Mouse (Mus musculus) ZHBTc4 (cell line): ENCODE results near the gene Dpf1.

Experiments used
- DNase-seq: peaks from one replicate; pipeline ENCODE4 v3.0.0-alpha.2; 2011; ENCODE audit warnings: low read depth, low spot score

Gene Dpf1

DNA sequence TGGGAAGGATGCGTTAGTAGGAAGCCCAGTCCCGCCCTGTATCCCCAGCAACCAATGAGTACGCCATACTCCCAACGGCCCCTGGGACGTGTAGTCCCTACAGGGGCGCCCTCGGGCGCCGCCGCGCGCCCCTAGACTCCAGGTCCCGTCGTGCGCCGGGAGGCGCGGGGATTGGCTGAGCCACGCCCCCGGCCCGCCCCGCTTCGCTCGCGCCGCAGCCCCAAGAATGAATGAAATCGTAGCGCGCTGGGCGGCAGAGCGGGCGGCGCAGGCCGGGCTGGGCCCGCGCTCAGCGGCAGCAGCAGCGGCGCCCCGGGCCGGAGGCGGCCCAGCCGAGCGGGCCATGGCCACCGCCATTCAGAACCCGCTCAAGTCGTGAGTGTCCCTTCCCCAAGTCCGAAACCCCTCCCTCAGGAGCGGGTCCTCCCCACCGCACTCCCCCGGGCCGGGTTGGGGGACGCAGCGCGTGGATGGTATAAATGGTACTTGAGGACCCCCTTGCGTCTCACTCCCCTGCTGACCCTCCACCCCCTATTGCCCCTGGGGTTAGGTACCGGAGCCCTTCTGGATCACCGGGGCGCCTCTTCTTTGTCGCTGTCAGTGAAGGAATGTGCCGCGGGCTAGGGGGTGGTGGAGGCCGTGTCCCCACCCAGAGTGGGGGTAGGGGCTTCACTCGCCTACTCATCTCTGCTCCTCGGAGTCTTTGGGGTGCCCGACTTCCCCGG lies at the start of gene Dpf1:
Gene Dpf1 (plus strand): TSS at position 214 of the 725 bp plus-strand sequence.
- peak; percentile 93 for DNase-seq

DNA sequence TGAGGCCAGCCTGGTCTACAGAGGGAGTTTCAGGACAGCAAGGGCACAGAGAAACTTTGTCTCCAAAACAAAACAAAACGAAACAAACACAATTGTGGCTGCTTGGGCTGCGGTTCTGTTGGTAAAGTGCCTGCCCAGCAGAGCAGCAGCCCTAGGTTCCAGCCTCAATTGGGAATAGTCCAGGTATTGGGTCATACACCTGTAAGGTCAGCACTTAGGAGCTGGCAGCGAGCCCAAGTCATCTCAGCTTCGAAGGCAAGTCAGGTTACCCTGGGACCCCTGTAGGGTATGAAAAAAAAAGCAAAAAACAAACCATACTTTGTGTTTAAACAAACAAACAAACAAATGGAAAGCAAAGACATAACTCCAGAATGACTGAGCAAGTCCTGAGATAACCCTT lies 47.9 kb upstream of the Dpf1 start:
- no peak for DNase-seq

GRCm38 (mm10) chr7:29257368-29257767 lies 46.4 kb upstream of the Dpf1 start:
- DNase-seq, result no peak

DNA sequence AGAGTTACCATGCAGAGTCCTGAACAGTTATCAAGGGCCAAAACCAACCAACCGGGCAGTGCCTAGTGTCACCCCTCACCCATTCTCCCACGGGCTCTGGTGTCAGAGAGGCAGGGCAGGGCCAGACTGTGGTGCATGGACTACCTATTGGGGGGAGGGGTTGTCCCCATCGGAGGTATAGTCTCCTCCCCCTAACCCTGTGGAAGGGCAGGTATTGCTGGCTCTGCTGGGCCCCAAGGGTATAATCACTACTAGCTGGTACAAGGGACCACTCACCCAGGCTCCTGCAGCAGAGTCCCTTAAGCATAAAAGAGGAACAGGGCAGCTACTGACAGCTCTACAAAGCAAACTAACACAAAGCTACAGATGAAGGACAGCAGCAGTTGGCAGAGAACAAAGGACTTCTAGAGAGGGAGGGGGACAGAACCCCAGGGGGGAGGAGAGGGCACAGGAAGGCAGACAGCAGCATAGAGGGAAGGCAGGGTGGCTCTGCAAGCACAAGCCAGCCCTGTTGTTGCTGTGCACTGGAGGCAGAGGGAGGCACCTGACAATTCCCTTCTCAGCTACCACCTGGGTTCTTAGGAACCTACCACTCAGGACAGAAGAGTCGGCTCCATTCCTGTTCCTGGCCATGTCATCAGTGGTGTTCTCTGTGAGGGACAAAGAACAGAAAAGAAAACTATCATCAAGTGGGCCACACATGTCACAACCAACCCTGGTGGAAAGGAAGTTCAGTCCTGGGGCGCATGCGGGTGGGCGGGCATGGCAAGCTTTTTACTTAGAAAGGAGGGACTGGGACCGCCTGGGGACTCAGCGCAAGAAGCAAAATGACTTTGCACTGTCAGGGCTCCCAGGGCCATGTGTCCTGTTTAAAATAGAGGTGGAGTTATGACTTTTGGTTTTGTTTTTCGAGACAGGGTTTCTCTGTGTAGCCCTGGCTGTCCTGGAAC lies 43.7 kb upstream of the Dpf1 start:
- DNase-seq, result no peak

DNA sequence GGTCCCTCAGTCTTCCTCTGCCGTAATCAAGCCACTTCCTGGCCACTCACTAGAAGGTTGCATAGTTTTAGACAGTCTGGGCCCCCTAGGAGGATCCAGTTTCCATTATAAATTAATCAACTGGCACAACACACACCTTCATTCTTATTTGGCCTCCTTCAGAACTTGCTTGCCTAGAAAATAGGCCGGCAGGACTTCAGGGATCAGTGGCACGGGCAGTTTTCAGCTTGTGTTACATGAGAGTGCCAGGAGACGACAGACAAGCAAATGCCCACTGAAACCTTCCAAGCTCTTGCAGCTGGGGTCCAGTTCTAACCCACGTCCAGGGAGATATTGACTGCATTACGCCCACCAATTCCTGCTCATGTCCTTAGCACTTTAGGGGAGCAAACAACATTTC lies 41.6 kb upstream of the Dpf1 start:
- no peak for DNase-seq

- no peak for DNase-seq
These were observed 39.9 kb upstream of the Dpf1 start for GRCm38 (mm10) chr7:29263831-29264230.

- no peak for DNase-seq
These were observed 38.1 kb upstream of the Dpf1 start for GRCm38 (mm10) chr7:29265636-29266035.

- DNase-seq, result no peak
These were observed 36.8 kb upstream of the Dpf1 start for GRCm38 (mm10) chr7:29266931-29267330.

DNA sequence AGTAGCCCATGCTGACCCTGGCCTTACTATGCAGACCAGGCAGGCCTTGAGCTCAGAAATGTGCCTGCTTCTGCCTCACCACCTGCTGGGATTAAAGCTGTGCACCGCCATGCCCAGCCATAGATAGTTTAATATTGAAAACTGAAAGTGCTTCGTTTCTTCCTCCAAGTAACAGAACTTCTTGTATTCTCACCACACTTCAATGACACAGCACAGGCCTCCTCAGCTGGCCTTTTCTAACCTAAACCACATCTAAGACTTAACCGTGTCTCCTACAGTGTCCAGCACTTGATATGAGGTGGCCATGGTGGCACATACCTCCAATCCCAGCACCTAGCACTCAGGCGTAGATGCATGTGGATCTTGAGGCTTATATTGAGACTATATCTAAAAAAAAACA lies 33.3 kb upstream of the Dpf1 start:
- no peak for DNase-seq

DNA sequence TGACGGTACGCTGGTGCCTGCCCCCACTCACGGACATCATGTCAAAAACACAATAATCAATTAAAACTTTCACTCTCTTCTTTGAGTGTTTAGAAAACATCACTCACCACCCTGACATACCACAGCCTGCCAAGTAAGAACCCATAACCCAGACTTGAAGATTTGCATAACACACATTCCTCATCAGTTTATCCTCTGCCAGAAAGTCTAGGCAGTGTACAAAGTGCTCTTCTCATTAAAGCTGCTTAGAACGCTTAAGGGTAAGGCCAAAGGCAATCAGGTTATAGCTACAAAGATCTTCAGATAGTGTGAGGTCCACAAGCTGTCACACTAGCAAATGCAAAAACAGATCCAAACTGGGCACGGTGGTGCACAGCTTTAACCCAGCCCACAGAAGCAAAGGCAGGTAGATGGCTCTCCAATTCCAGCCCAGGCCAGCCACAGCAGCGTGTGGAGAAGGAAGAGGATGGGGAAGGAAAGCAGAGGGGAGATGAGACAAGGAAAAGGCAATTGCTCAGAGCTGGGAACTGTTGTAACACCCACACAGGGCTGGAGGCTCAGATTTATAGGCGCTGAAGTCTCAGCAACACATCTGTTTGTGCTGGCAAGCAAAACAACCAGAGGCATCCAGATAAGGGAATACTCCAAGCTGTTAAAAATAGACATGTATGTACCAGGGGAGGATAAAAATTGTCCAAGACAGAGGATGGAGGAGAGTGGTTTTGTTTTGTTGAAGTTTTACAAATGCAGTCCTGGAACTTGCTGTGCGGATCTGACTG lies 31.9 kb upstream of the Dpf1 start:
- DNase-seq, result no peak

- DNase-seq, result no peak
These were observed 27.0 kb upstream of the Dpf1 start for GRCm38 (mm10) chr7:29276715-29277114.

DNA sequence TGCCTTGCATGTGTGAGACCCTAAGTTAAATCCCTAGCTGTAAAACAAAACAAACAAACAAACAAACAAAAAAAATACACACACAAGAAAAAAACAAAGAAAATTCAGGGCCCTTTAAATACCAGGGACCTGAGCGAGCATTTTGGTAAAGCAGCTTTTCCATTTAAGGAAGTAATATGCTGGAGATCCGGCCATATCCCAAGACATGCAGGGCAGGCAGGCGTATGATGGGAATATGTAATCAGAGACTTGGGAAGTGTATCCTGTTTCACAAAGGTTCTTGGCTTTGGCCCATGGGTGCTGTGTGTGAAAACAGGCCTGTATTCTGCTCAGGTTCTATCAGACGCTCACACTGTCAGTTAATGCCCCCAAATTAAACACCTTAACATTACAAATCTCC lies 26.2 kb upstream of the Dpf1 start:
- DNase-seq, result no peak

- no peak for DNase-seq
These were observed 24.5 kb upstream of the Dpf1 start for GRCm38 (mm10) chr7:29279261-29279660.

DNA sequence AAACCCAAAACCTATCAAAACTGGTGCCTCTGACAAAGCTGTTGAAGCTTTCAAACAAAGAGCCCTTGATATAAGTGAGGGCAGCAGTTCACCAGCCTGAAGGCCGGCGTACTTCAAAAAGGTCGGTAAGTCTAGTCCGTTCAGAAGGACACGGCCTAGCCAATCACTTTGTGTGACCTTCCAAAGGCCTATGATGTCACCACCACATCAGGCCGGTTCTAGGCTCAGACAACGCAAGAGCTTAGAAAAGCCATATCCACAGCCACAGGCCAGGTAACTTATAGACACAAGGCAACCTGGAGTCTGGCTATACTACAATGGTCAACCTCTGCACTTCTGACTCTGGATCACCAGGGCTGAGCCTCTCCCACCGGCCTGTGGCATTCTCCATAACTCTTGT lies 23.8 kb upstream of the Dpf1 start:
- no peak for DNase-seq

- no peak for DNase-seq
These were observed 22.9 kb upstream of the Dpf1 start for GRCm38 (mm10) chr7:29280801-29281200.

DNA sequence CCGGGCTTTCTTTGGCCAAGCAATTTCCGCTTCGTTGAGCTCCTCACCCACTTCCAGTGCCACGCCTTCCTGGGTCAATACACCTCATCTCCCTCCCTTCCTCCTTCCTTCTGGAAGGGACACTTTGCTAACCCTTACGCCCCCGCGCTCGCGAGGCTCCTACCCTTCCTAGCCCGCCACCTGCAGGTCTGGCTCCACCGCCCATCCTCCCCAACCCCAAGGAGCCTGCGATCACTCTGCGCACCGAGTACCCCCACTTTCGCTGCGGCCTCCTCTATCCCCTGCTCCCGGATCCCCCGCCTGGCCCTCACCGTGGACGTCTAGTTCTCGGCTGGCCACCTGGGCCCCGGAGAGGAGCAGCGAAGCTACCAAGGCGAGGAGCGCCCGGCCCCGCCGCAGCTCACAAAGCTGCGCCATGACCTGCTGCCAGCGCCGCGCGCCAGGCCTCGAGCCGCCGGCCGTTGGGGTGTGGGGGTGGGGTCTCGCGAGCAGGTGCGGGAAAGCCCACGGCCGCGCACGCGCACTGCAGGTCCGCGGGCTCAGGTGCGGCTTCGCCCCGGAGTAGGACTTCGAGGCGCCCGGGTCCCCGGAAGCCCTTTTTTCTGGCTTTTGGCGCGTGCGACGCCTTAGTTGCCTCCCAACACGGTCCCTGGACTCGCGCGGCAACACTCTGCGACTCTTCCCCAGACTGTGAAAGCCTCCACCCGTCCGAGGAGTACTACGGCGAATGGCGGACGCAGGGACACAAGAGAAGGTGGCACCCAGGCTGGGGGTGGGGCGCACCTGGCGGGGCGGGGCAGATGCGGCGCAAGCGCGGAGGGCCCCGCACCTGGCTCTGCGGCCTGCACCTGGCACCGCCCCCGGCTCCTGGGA lies 22.3 kb upstream of the Dpf1 start, which contains the start of gene Spint2:
Gene Spint2 (minus strand): TSS at position 712 of the 873 bp plus-strand sequence.
- peak; percentile 92 for DNase-seq

DNA sequence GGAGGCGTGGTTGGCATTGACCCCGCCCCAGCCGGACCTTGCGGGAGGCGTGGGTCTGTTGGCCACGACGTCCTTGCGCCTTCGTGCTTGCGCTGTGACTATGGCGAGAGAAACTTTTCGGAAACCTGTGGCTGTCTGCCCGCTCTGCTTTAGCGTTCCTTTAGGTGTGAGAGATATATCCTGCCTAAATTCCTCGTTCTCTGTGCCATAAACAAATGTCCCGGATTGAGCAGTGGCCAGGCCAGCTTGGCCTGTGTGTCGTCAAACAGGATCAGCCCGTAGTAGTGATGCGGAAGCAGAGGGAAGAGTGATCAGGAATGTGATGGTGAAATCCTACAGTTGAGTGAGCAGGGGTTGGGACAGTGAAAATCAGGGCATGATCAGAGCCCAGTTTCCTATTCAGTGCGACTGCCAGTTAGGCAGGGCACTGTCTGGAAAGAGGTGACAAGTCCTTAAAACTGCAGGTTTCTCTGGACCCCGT lies 21.6 kb upstream of the Dpf1 start:
- no peak for DNase-seq

DNA sequence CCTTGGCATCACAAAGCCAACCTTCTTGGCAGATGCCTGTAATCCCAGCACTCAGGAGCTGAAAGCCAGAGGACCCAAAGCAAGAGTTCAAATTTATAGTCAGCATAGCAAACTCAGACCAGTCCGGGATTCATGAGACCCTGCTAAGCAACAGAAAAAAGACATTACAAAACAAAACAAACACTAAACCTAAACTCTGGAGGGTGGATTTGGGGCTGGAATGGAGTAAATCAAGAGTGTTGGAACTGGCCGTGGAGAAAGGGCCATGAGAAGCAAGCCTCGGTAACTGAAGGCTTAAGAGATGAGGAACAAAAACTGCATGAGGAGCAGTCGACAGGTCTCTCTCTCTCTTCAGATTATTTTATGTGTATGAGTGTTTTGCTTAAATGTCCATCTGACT lies 19.9 kb upstream of the Dpf1 start:
- no peak for DNase-seq

GRCm38 (mm10) chr7:29284523-29284922 lies 19.2 kb upstream of the Dpf1 start:
- DNase-seq, result no peak

DNA sequence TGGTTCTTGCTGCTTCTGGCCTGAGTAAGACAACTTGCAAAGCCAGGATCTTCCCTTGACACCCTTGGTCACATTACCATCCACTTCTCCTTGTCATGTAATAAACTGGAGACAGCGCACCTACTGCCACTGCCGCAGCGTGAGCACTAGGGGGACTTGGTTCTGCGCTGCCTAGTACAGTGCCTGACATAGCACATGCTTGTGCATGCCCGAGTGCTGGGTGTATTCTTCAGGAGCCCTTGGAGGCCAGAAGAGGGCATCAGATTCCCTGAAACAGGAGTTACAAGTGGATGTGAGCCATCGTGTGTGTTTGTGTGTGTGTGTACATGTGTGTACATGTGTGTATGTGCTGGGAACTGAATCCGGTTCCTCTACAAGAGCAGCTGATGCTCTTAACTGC lies 16.3 kb upstream of the Dpf1 start:
- peak; percentile 82 for DNase-seq

DNA sequence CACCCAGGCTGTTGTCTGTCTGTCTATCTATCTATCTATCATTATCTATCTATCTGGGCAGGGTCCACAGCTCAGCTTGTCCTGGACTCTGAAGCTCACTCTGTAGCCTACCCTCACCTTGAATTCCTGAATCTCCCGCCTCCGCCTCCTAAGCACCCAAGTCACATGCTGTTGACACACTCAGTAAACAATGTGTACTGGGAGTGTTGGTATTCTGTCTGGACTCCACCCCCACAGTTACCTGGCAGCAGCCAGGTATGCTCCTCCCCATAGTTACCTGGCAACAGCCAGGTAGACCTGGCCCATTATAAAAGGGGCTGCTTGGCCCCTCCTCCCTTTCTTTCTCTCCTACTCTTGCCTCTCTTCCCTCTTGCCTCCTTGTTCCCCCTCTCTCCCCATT lies 15.7 kb upstream of the Dpf1 start:
- DNase-seq, result no peak
